Mouse (Mus musculus): Measurements from ENCODE around the gene Orai1.
"Not testable (repeated sequence)": the region's sequence is repeated elsewhere in the genome, so short reads cannot be mapped to it uniquely, and the experiment has no call there.

Orai1 gene

GRCm38 (mm10) chr5:123033646-123034160 is 18.8 kb downstream of the Orai1 start:
- DNase-seq (ENCODE audit: low spot score): no peak

- DNase-seq (ENCODE audit: low spot score): no peak
Observed at GRCm38 (mm10) chr5:123035089-123035488, 20.2 kb downstream of the Orai1 start.

GRCm38 (mm10) chr5:123035564-123035963 is 20.7 kb downstream of the Orai1 start:
- DNase-seq (ENCODE audit: low spot score): peak; percentile 50

GRCm38 (mm10) chr5:123038115-123038514 is 23.2 kb downstream of the Orai1 start:
- DNase-seq (ENCODE audit: low spot score): no peak

GRCm38 (mm10) chr5:123039120-123039752 is 24.4 kb downstream of the Orai1 start:
- DNase-seq (ENCODE audit: low spot score): peak; percentile 87

- DNase-seq (ENCODE audit: low spot score): no peak
Observed at GRCm38 (mm10) chr5:123040796-123041195, 25.9 kb downstream of the Orai1 start.

GRCm38 (mm10) chr5:123043856-123044255 is 29.0 kb downstream of the Orai1 start:
- DNase-seq (ENCODE audit: low spot score): peak; percentile 68

GRCm38 (mm10) chr5:123045561-123046295 is 30.9 kb downstream of the Orai1 start:
- DNase-seq (ENCODE audit: low spot score): no peak

GRCm38 (mm10) chr5:123046916-123047315 is 32.0 kb downstream of the Orai1 start, which contains the start of gene Morn3:
Gene Morn3, minus strand, starts transcription at chr5:123047016.
- no peak for DNase-seq (ENCODE audit: low spot score)

- no peak for DNase-seq (ENCODE audit: low spot score)
Observed at GRCm38 (mm10) chr5:123049271-123049670, 34.4 kb downstream of the Orai1 start.

- DNase-seq (ENCODE audit: low spot score): no peak
Observed at GRCm38 (mm10) chr5:123050918-123051317, 36.0 kb downstream of the Orai1 start.

GRCm38 (mm10) chr5:123051736-123052135 is 36.9 kb downstream of the Orai1 start:
- DNase-seq (ENCODE audit: low spot score): no peak

- peak; percentile 100 for DNase-seq (ENCODE audit: low spot score)
Observed at GRCm38 (mm10) chr5:123057366-123058250, 42.7 kb downstream of the Orai1 start.

GRCm38 (mm10) chr5:123058251-123059102 is 43.6 kb downstream of the Orai1 start:
- no peak for DNase-seq (ENCODE audit: low spot score)

GRCm38 (mm10) chr5:123059757-123060520 is 45.1 kb downstream of the Orai1 start:
- peak; percentile 62 for DNase-seq (ENCODE audit: low spot score)

- no peak for DNase-seq (ENCODE audit: low spot score)
Observed at GRCm38 (mm10) chr5:123060706-123061401, 46.0 kb downstream of the Orai1 start.

- not testable (repeated sequence) for DNase-seq (ENCODE audit: low spot score)
Observed at GRCm38 (mm10) chr5:123061402-123061749, 46.5 kb downstream of the Orai1 start.

- DNase-seq (ENCODE audit: low spot score): no peak
Observed at GRCm38 (mm10) chr5:123063141-123063540, 48.3 kb downstream of the Orai1 start.

GRCm38 (mm10) chr5:123064207-123064606 is 49.3 kb downstream of the Orai1 start:
- peak; percentile 86 for DNase-seq (ENCODE audit: low spot score)
